Mouse (Mus musculus): ENCODE measurements around the gene Arhgef17.

Gene Arhgef17

DNA sequence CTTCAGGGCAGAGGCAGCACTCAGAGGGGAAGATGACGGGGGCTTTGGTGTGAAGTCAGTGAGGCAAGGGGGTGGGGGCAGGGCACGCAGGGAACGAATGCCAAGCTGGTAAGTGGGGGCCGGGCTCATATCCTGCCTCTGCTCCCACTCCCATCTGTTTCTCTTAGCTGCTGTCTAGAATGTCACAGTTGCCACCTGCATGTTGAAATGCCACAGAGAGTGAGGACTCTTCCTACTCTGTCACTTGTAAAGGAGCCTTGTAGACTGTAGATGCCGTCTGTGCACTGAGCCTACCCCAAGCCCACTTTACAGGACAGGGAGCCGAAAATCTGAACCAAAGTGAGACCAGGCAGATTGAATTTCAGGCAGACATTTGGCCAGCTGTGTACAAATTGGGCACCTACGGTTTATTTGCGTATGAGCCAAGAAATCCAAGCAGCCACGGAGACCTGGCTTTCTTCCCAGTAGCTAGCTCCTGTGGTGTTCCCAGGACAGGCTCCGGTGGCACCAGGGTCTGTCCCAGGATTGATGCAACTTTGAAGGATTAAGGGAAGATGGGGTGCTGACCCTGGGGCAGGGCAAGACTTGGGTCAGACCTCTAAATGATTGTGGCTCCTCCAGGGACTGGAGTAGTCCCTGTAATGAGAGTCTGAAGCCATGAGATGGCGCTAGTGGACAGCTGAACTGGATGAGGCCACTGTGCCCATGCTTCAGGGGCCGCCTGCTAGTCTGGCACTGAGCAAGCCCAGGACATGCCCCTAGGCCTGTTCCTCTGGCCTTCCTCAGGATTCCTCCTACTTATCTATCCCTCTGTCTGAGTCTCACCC, 11.1 kb upstream of the Arhgef17 start:
- peak; percentile 73 for DNase-seq (ENCODE audit: low read depth, low spot score)

DNA sequence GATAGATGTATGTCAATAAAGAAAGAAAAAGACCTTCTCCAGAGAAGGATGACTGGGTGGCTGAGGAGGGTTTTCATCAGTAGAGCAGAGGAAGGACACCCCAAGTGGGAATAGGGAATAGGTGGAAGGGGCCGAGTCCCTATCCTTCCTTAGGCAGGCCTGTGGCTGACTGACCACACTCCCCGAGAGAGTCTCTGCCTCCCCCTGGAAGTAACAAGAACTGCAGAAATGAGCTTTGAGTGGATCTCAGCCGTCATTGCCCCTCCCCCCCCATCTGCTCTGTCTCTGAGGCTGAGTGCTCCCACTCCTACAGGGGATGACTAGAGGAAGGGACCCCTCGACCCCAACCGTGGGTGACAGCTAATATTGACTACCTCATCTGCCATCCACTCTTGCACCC, 9.3 kb upstream of the Arhgef17 start:
- DNase-seq (ENCODE audit: low read depth, low spot score): no peak

DNA sequence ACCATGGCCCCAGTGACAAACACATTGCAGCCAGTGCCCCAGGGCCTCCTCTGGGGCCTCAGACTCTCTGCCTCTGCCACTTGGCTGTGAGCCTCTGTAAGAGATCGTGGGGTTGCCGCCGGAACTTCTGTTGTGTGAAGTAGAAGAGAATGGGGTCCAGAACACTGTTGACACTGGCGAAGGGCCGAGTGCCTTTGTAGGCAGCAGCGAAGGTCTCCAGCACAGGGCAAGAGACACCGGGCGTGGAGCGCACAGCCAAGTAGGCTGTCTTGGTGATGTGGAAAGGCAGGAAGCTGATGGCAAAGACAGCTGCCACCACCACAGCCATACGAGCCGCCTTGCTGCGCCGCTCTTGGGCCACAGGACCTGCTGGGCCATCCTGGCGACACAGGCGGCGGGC, 6.2 kb upstream of the Arhgef17 start:
- no peak for DNase-seq (ENCODE audit: low read depth, low spot score)

DNA sequence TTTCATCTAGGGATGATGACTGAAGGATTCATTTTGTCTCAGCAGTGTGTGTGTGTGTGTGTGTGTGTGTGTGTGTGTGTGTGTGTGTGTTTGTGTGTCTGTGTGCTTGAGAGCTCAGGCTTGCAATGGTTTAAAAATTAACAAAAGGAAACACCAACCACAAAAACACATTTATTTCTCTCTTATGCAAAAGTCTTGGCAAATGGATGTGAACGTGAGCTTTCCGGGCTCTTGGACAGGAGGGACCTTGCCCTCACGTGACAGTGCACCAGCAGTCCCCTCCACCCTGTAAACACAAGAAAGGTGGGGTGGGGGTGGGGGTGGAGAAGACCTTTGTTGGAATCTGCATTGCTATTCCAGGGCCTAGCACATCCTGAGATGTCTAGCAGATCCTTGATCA, 5.6 kb upstream of the Arhgef17 start:
- DNase-seq (ENCODE audit: low read depth, low spot score): no peak

DNA sequence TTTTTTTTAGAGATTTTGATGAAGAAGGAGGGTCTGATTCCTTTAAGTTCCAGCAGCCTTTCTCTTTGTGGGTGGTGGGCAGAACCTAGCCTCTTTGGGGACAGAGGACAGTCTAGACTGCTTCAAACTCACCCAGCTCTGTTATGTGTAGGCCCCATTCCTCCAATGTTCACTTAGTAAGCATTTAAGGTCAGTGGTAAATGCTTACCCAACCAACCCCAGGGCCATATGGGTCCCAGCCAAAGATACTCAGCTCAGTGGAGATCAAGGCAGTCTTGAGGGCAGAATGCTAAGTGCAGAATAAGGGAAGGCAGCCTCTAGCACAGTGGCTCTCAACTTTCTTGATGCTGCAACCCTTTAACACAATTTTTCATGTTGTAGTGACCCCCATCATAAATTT, 1.6 kb upstream of the Arhgef17 start:
- DNase-seq (ENCODE audit: low read depth, low spot score): no peak

DNA sequence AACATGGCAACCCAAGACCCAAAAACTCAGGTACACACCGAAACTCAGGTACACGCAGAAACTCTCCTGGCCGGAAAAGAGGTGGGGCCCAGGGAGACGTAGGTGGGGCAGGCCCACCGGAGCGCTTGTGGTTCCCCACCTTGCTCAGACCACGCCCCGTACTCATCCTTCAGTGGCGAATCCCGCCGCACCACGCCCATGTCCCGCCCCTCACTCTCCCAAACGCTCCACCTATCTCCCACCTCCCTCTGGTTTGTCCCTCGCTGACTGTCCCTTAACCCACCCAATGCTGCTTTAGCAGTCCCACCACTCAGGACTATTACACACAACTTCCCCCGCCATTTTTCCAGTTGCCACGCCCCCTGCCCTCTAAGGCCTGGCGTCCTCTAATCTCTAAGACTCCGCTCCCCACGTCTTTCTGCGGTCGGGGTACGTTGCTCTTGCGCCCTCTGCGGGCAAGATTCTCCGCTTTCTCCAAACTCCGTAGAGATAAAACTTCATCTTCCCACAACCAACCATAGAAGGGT, 637 bp upstream of the Arhgef17 start:
- DNase-seq (ENCODE audit: low read depth, low spot score): peak; percentile 96

DNA sequence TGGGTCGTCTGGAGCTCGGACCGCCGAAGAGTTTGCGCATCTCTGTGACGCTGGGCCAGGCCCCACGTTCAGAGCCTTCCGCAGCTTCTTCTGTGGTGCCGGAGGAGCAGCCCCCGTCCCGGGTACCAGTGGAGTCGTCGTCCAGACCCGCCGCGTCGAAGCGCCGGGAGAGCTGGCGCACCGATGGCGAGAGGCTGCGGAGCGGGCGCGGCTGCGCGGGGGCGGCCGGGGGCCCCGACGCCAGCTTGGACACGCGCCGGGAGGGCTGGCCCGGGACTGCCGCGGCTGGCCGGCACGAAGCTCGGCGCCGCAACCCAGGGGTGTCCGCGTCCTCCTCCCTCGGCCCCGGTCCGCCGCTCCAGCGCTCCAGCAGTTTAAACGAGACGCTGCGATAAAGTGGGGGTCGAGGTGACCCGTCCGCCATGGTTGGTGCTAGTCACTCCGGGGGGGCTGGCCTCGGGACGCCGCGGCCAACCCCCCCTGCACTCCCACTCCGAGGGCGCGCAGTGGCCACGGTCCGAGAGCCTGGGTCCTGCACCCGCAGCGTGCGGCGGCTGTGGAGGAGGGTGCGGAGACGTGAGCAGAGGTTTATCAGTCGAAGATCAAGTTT, 486 bp downstream of the Arhgef17 start:
- DNase-seq (ENCODE audit: low read depth, low spot score): no peak

DNA sequence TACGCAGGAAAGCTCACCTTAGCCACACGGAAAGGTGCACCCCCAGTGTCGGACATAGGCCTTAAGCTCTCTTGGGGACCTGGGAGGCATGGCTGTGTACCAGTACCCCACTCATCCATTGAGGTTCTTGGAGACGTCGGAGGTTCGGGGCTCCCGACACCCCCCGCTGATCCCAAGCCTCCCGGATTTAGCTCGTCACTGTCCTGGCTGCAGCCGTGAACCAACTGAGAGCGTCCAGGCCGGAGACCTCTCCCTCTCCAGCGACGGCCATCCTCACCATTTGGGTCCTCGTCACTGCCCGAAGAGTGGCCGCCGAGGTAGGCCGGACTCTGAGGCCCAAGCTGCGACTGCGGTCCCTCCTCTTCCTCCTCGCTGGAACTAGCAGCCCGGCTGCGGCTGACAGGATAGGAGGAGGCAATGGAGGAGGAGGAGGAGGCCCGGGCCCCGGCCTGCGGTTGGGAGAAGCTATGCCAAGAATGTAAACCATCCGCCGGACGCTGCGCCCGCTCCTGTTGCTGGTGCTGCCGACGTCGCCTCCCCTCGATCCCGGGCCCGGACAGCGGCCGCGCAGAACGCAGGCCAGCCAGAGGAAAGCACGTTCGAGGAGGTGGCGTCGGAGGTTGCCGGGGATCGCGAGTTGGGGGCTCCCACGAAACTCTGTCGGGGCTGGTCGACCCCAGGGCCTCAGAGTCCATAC, 1.1 kb downstream of the Arhgef17 start:
- peak; percentile 84 for DNase-seq (ENCODE audit: low read depth, low spot score)

DNA sequence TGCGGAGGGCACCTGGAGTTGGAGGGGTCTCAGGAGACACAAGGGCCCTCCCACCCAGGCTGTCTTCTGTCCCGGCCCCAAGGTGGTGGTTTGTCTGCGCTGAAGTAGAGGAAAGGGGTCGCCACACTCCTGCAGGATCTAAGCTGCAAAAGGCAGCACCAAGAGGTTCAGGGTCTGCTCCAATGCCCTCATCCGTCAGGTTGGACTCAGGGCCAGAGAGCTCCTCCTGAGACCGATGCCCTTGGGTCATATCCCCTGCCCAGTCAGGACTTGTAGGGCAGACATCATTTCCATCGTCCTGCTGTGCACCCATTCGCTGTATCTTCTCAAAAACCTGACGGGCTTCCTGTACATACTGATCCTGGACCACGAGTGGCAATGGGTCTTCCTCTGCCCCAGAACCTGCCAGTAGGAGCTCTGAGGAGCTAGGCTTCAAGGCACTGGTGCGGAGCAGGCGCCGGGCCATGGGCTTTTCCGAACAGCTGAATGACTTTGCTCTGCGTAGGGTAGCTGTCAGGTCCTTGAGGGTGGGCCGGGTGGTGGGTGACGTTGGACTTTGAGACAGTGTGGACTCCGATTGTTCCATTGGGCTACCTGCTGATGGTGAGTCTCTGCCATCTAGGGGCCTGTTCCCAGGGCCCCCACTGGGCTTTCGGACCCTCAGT, 2.1 kb downstream of the Arhgef17 start:
- DNase-seq (ENCODE audit: low read depth, low spot score): no peak

DNA sequence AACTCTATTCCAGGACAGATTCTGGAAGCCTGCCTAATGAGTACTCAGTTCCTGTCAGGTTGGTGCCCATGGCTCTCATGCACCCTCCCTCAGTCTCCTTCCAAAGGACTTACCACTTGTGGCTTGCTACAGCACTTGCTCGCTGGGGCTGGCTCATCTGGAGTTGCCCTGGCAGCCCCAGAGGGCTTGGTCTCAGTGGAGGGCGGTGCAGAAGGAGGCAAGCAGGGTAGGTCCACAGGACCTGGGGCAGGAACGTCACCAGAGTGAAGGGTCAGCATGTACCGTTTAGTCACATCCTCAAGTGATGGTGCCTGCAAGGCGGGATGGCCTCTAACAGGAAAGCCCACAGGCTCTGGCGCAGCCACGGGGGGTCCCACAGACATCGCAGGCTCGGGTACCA, 3.5 kb downstream of the Arhgef17 start:
- no peak for DNase-seq (ENCODE audit: low read depth, low spot score)

DNA sequence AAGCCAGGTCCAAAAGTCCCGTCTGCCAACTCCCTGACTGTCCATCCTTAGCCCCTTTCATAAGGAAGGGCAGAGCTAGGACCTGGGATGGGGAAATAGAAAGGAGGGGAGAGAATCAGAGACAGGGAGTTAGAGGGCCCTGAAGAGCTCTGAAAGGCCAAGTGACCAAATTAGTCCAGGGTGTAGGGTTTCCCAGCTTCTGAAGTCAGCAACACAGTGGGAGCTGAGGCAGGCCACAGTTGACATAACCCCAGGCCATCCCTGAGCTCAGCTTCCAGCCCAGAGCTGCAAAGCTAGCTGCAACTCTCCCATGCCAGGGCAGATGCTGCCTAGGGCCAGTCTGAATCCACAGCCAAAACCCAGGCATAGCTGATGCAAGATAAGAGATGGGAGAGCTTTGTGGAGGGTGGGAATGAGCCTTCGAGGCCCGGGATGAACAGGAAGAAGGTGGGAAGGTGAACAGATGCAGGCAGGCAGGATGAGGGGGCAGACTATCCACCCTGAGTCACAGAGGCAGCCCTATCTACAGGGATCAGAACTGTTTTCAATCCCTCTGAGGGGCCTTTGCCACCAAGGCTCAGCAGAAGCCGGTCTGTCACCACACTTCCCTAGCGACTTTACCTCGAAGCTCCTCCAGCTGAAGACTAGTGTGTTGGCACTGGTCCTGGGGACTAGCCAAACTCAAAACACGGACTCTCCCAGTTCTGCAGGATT, 4.5 kb downstream of the Arhgef17 start:
- no peak for DNase-seq (ENCODE audit: low read depth, low spot score)

DNA sequence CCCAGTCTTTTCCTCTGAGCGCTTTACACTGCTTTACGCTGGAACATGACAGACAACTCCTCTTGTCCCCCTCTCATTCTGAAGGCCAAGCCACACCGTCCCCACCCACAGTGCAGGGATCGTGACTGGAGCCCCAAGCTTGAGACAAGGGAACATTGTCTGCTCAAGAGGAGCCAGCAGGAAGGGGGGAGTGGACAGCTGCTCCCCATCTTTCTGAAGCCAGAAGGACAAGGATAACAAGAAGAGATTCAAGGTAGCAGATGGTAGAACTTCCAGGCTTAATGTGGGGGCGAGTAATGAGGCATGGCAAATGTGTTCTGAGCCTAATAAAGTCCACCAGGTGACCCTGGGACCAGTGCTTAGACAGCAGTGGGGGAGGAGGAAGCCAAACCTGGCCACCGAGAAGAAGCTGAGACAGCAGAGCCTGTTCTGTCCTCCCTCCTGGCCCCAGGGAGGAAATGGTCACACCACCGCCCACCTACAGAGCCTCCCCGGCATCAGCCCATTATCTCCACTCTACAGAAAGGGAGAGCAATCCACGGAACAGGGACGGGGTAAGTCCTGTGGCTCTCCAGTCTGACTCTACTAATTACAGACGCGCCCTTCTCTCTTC, 5.5 kb downstream of the Arhgef17 start:
- DNase-seq (ENCODE audit: low read depth, low spot score): no peak

DNA sequence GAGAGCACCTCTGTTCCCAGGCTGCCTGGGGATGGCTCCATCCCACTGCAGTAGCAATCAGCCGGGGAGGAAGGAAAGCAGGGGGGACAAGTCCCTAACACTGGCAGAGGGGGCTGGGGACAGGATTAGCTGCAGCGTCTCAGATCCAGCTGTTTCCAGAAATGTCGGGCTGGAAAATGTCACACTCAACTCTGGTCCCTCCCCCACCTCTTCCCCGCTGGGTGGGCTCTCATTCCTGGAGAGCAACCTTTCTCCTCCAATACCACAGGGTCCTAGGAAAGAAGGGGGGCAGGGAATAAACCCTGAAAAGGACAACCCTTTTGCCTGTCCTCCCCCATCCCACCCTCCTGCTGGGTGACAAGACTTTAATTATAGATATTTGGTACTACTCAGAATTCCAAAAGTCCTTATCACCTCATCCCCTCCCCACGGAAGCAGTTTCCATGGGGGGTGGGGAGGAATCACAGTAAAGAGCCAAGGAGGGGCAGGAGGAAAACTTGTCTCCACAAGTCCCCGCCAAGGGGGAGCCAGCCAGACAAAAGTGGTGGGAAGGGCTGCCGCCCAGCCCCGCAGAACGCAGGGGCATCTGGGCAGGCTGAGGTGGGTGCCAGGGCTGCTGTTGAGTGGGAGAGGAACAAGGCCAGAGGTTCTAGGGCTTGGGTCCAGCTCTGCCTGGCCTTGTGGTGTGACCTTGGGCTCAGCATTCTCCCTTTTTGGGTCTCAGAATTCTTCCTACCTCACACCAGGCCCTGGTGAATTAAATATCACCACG, 7.0 kb downstream of the Arhgef17 start:
- no peak for DNase-seq (ENCODE audit: low read depth, low spot score)

DNA sequence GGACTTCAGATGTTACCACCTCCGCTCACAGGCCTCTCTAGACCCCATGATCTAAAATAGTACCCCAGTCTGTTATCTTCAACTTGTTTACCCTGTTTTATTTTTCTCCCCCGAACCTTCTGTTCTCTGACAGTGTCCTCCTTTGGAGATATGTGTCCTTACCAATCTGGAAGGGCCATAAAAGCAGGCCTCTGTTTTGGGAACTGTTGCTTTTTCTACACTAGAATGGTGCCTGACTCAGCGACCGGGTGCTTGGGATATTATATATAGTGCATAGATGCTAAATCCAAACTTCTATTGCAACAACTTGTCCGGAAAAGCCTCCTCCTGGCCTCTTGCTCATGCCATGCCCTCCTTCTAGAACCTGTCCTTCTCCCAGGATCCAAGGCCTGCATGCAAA, 7.7 kb downstream of the Arhgef17 start:
- no peak for DNase-seq (ENCODE audit: low read depth, low spot score)

DNA sequence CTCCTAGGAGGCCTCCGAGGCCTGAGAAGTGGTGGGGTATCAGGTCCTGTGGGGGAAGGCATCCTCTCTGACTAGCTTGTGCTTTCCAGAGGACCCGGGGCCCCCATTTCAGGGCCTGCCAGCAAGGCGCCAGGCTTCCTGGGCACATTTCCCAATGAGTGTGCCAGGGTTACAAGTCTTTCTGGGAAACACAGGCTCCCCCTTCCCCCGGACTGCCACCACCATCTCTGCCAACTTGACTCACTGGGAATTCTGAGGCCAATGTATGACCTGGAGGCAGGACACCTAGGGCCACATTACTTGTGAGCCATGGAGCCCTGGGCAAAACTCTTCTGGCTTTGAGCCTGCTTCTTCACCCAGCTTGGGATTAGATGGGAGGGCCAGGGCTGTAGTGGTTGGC, 9.0 kb downstream of the Arhgef17 start:
- DNase-seq (ENCODE audit: low read depth, low spot score): no peak

DNA sequence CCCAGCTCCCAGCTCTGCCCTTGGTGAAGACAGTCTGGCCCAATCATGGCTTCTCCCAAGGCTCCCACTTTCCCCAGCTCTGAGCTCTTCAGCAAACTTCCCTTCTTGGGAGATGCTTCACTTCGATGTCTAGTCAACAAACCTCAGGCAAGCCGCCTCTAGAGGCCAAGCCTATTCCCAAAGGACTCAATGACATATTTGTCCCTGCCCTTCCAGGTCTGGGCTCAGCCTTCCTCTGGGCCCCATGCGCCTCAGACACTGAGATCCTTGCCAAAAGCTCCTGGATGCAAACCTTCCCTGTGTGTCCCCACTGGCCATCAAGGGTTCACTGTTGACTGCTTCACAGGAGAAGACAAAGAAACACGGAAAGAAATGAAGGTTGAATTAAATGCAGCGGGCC, 10.6 kb downstream of the Arhgef17 start:
- DNase-seq (ENCODE audit: low read depth, low spot score): no peak

DNA sequence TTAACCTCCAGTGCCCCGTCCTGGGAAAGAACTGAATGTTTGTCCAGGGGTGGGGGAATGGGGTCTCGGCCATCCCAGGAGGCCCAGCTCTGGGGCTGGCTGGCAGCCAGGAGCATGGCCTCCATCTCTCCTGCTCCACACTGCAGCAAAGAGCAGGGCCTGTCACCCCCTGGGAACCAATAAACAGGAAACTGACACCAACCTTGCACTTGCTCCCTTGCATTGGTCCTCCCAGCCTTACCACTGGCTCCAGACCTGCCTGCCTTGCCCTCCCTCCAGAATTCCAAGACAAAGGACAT, 12.1 kb downstream of the Arhgef17 start:
- DNase-seq (ENCODE audit: low read depth, low spot score): no peak

DNA sequence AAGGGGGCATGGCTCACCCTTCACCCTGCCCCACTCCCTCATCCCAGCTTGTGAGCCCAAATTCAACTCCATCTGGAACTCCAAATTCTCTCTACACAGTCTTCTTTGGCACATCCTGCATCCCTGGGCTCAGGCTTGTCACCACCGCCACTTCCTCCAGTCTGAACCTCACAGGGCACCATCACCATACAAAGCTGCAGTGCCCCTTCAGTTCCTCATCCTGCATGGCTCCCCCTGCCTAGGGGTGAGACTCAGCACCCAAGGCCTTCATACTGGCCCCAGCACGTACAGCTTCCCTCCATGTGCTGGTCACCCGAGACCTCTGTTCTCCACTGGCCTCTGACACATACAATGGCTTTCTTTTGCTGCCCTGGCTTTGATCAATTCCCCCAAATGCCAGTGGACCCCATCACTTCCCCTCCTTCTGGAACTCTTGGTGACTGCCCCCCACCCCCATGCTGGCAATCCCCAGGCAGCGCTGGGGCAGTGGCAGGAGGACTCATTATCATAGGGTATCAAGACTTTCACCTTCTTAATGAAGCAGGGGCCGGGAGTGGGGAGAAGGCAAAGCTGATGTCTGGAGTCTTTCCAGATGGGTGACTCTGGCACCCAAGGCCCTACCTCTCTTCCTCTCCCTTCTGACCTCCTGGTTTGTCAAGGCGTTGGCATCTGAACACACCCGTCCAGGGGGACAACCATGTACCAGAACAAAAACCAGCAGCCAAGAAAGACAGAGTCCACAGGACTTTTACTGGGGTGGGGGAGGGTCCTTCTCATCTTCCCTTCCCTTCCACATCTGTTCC, 12.7 kb downstream of the Arhgef17 start:
- DNase-seq (ENCODE audit: low read depth, low spot score): no peak

DNA sequence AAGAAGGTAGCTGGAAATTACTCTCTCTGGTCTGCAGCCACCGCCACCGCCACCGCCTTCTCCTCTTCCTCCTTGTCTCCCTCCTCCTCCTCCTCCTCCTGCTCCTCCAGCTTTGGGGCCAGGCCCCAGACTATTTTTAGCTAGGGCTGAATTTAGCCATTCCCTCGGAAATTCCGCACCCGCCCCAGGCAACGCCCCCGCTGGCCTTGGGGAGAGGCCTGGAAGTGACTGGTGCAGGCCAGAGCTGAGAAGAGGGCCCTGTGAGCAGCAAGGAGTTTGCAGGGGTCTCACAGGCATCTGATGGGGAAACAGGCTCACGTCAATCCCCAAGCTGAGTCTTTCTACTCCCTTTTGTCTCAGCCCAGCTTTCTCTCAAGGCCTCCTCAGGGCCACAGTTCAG, 13.7 kb downstream of the Arhgef17 start:
- peak; percentile 60 for DNase-seq (ENCODE audit: low read depth, low spot score)

DNA sequence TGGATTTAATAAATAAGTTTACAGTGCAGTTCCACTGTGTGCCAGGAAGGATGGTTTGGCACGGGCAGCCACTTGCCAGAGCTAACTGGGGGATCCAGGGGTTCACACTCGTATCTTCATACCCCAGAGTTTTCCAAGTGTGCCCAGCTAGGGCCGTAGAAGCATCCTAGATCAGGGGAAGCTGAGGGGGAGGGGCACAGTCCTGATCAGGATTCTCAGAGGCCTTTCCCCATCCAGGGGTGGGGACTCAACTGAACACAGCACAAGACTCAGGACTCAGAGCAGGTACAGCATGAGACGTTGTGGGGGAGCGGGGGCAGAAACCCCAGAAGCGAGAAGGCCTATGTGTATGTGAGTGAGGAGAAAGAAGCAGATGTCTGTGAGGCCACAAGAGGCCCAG, 14.2 kb downstream of the Arhgef17 start:
- no peak for DNase-seq (ENCODE audit: low read depth, low spot score)
